Mouse (Mus musculus) liver, embryonic 11.5 days (tissue): ENCODE measurements around the gene Zbtb9. TPM values are rescaled to one million over a fixed set of nuclear protein-coding genes. Genes with fewer than 3 reads are reported as not detected.
"Not testable (repeated sequence)": the region's sequence is repeated elsewhere in the genome, so short reads cannot be mapped to it uniquely, and the experiment has no call there.

ENCODE experiments used
- ATAC-seq: fragments of 200-750 bp; cut with Nextera tagmentation; replicated peaks from 2 replicates; pipeline ENCODE4 v1.8.0; 2017; ENCODE audit warnings: moderate number of reproducible peaks, mild to moderate bottlenecking, moderate TSS enrichment, moderate library complexity; ENCODE audit not compliant: low FRiP score
- DNase-seq: peaks from one replicate; pipeline ENCODE4 v3.0.0-alpha.2; 2017; ENCODE audit warnings: low spot score
- H3K27ac ChIP-seq: fragments of 300-500 bp; sonication (generic); 2 replicates; pipeline ENCODE4 v1.5.1; 2014; ENCODE audit warnings: mild to moderate bottlenecking, low read depth, low read length, control low read depth
- H3K27me3 ChIP-seq: fragments of 300-500 bp; sonication (generic); replicated peaks from 2 replicates; pipeline ENCODE4 v1.6.1; 2014; ENCODE audit warnings: low read length, mixed read lengths; ENCODE audit not compliant: control insufficient read depth, insufficient read depth
- H3K36me3 ChIP-seq: fragments of 300-500 bp; sonication (generic); 2 replicates; pipeline ENCODE4 v1.6.1; 2014; ENCODE audit warnings: mild to moderate bottlenecking, low read length, moderate library complexity, mixed read lengths; ENCODE audit not compliant: control insufficient read depth, insufficient read depth
- H3K4me1 ChIP-seq: fragments of 300-500 bp; sonication (generic); replicated peaks from 2 replicates; pipeline ENCODE4 v1.6.1; 2014; ENCODE audit warnings: low read length, mixed read lengths; ENCODE audit not compliant: control insufficient read depth, insufficient read depth
- H3K4me2 ChIP-seq: fragments of 300-500 bp; sonication (generic); 2 replicates; pipeline ENCODE4 v1.6.1; 2014; ENCODE audit warnings: mild to moderate bottlenecking, control low read depth, moderate library complexity
- H3K4me3 ChIP-seq: fragments of 300-500 bp; sonication (generic); 2 replicates; pipeline ENCODE4 v1.5.1; 2014; ENCODE audit warnings: low read depth, low read length, control low read depth
- H3K9ac ChIP-seq: fragments of 300-500 bp; sonication (generic); 2 replicates; pipeline ENCODE4 v1.6.1; 2014; ENCODE audit warnings: low read depth, low read length, control low read depth
- H3K9me3 ChIP-seq: fragments of 300-500 bp; sonication (generic); 2 replicates; pipeline ENCODE4 v1.6.1; 2016; ENCODE audit warnings: low read length, inconsistent platforms, mixed read lengths; ENCODE audit not compliant: control insufficient read depth
- WGBS: fragments of 180-500 bp; shearing (Covaris S2); extraction: QIAGEN DNeasy Blood & Tissue Kit; methylation state at CpG from one replicate; pipeline ENCODE4 v1.1.7; 2014; 5-methylcytosine and 5-hydroxymethylcytosine counted together
- polyA plus RNA-seq: library from polyadenylated mRNA; unstranded; fragments of >200 nt; fragmentation: Nextera tagmentation; extraction: Ambion mirVana; gene quantifications from 2 replicates; pipeline ENCODE4 v1.2.1, GENCODE M21; 2014

The Zbtb9 gene
- polyA plus RNA-seq: 9.7 and 9.9 TPM in 2 replicates

DNA sequence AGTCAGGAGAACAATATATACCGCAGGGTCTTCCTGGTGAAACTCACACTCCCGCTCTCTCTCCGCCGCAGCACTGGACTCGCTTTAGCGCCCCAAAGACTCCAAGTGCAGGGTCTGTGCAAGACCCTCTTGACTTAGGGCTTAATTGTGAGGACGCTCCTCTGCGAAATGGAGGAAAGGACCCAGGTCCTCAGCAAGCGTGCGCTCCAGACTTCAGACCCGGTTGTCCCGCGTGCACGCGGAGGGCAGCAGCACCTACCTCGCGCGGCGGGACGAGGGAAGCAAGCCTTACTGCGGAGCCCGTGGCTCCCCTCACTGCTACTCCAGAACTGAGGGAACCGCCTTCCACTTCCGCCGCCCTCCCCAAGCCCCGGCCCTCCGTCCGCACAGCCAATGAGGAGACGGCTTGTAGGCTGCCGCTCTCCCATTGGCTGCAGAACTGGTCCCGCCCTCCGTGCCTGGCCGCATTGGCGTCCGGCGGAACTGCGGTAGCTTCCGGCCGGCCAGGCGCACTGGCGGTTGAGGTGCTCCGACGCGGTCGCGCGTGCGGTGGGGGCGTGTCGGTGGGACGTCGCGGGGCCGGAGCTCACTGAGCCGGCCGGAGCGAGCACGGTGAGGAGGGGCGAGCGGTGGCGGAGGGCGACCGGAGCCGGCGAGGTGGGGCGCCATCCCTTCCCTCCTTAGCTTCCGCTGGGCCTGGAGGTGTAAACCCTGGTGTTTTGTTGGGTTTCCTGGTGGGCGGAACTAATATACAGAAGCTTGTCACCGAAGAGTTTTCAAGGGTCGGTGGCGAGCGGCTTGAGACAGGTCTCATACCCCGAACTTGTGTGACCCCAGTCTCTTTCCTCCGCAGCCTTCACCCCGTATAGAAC lies at the start of gene Zbtb9:
Gene Zbtb9, plus strand, starts transcription at position 465 of the 872 bp plus-strand sequence.
- WGBS: under 1% methylated on average over 75 of the region's 75 CpGs
- H3K27ac ChIP-seq: peak within 1 kb of the TSS; percentile 77
- peaks cover 18% of the 10 kb centered on the region for H3K36me3 ChIP-seq
- no peaks in the 10 kb centered on the region for H3K27me3 ChIP-seq
- H3K4me2 ChIP-seq: peak within 1 kb of the TSS; percentile 96
- peak within 1 kb of the TSS; percentile 88 for H3K9ac ChIP-seq
- ATAC-seq (peak; percentile 99), DNase-seq (peak; percentile 94)
- peaks cover 18% of the 10 kb centered on the region for H3K4me1 ChIP-seq
- no peaks in the 10 kb centered on the region for H3K9me3 ChIP-seq
- H3K4me3 ChIP-seq: peak within 1 kb of the TSS; percentile 72

DNA sequence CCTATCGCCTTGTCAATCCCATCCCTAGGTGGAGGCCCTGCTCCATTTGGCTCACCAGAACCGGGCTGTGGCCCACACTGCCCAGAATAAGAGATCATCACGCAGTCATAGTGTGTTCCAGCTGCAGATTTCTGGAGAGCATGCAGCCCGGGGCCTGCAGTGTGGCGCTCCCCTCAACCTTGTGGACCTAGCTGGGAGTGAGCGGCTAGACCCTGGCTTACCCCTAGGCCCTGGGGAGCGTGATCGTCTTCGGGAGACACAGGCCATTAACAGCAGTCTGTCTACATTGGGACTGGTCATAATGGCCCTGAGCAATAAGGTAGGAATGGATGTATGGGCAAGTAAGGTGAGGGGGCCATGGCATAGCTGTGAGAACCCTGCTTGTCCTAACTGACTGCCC lies 47.6 kb upstream of the Zbtb9 start:
- not testable (repeated sequence) for H3K9ac ChIP-seq, H3K4me3 ChIP-seq, DNase-seq, ATAC-seq, H3K4me1 ChIP-seq, H3K9me3 ChIP-seq, H3K27me3 ChIP-seq, H3K27ac ChIP-seq, H3K4me2 ChIP-seq
- peaks cover 27% of the 10 kb centered on the region for H3K36me3 ChIP-seq
- WGBS: 95% methylated on average over 9 of the region's 9 CpGs

DNA sequence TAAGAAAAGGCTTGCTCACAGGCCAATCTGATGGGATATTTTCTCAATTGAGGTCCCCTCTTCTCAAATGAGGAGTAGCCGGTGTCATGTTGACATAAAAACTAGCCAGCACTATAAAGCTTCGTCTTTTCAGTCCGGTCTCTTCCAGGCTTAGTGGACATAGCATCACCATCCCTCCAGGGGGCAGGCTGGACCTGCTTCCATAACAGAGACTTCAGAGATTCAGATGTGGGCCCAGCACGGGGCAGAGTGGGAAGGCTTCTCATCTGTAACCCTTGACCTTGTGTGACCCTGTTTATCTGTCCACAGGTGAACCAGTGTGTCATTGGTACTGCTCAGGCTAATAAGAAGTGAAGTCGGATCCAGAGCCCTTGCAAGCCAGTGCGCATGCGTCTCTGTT lies 41.2 kb upstream of the Zbtb9 start:
- H3K4me2 ChIP-seq, H3K27ac ChIP-seq, ATAC-seq, H3K9ac ChIP-seq, H3K4me3 ChIP-seq, H3K27me3 ChIP-seq, H3K9me3 ChIP-seq: not testable (repeated sequence)
- DNase-seq: peak; percentile 37
- WGBS: 70% methylated on average over 7 of the region's 7 CpGs
- peaks cover 13% of the 10 kb centered on the region for H3K4me1 ChIP-seq
- H3K36me3 ChIP-seq: peaks cover 31% of the 10 kb centered on the region

DNA sequence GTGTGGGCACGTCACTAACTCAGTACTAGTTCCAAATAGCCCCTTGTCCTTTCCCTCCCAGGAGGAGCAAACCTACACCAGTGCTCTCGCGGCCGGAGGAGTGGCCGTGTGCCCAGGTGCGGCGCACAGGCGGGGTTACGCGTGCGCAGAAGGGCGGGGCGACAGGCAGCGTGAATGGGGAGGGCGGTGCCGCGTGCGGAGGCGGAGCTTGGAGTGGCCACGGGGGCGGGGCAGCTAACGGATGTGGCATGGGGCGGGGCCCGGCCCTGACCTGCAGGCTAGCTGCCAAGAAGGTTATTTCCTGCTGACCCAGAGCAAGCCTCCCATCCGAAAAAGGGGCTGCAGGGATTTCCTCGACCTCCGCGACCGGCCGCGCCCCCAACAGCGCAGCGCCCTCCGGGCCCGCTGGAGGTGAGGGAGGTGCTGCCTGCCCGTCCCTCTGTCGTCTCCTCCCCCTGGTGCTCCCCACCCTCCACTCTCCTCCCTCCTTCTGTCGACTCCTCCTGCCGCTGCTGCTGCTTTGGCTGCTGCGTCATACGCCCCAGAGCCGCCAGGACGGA lies 40.0 kb upstream of the Zbtb9 start, which contains the start of gene Phf1:
Gene Phf1, plus strand, starts transcription at position 214 of the 560 bp plus-strand sequence.
- Histone ChIP-seq H3K36me3 (peaks cover 24% of the 10 kb centered on the region; the same call in 1 of the 2 replicates), H3K27me3 (no peaks in the 10 kb centered on the region)

DNA sequence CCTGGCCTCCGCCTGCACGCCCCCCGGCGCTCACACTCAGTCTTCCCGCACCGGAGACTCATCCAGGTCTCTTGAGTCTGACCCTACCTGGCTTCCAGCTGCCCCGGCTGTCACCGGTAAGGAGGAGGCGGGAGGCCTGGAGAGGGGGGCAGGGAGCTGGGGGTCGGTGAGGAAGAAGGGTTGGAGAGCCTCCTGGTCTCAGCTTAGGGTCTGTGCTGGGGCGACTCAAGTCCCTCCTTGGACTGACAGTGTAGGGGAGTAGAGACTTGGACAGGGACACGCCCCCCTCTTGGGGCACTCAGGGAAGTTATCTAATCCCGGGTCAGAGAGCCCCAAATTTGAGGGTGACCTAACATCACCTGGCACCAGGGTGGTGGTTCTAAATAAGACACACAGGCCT lies 39.5 kb upstream of the Zbtb9 start:
- H3K4me3 ChIP-seq: peak overlapping the region; percentile 74
- H3K27ac ChIP-seq: peak overlapping the region; percentile 68
- DNase-seq (no peak), ATAC-seq (peak; percentile 9; the same call in 1 of the 2 replicates)
- no peaks in the 10 kb centered on the region for H3K27me3 ChIP-seq
- H3K9ac ChIP-seq: peak overlapping the region; percentile 77
- H3K36me3 ChIP-seq: peaks cover 24% of the 10 kb centered on the region; the same call in 1 of the 2 replicates
- peak overlapping the region; percentile 100 for H3K4me2 ChIP-seq
- H3K4me1 ChIP-seq: peaks cover 22% of the 10 kb centered on the region
- no peaks in the 10 kb centered on the region for H3K9me3 ChIP-seq
- WGBS: 9% methylated on average over 13 of the region's 13 CpGs

More for the DNA sequence above, 40.0 kb upstream of the Zbtb9 start, which contains the start of gene Phf1:
- Histone ChIP-seq H3K4me3 (peak within 1 kb of the TSS; percentile 74), H3K4me1 (peaks cover 20% of the 10 kb centered on the region), H3K9me3 (no peaks in the 10 kb centered on the region), H3K27ac (peak within 1 kb of the TSS; percentile 68), H3K4me2 (peak within 1 kb of the TSS; percentile 100), H3K9ac (peak within 1 kb of the TSS; percentile 77)
- WGBS: 0% methylated on average over 41 of the region's 43 CpGs
- ATAC-seq: peak; percentile 90
- DNase-seq: peak; percentile 99

DNA sequence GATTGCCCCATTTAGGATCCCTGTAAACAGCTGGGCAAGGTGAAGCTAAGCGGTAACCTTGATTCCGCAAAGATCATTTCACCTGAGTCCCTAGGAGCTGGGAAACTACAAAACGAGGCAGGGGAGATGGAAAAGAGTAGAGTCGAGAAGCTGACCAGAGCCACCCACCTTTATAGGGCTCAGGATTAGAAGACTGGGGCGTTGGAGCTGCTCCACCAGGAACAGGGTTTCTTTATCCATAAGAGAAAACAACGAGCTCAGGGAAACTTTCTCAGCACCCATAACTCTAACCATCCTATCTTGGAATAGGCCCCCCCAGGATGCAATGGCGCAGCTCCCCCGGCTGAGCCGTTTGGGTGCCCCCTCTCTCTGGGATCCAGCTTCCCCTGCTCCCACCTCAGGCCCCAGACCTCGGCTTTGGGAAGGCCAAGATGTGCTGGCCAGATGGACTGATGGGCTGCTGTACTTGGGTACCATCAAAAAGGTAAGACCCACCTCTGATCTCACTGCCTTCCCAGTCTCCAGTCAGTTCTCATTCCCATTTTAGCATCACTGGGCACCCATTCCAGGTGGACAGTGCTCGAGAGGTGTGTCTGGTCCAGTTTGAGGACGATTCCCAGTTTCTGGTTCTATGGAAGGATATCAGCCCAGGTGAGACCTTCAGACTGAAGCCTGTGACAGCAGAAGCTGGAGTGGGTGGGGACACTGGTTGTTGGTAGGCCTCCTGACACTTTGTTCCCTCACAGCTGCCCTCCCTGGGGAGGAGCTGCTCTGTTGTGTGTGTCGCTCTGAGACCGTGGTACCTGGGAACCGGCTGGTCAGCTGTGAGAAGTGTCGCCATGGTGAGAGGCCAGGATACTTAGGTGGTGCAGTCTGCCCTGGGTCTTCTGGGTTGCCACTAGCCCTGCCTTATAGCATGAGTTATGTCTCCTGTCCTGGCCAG lies 38.8 kb upstream of the Zbtb9 start:
- ATAC-seq: no peak
- Histone ChIP-seq H3K4me1 (peaks cover 22% of the 10 kb centered on the region), H3K36me3 (peaks cover 19% of the 10 kb centered on the region; the same call in 1 of the 2 replicates), H3K4me2 (peak overlapping the region; percentile 100), H3K9me3 (no peaks in the 10 kb centered on the region), H3K27me3 (no peaks in the 10 kb centered on the region), H3K9ac (peak overlapping the region; percentile 77), H3K4me3 (peak overlapping the region; percentile 74), H3K27ac (no peak overlapping the region; the same call in 1 of the 2 replicates)
- DNase-seq: no peak
- 81% methylated on average over 16 of the region's 16 CpGs for WGBS

DNA sequence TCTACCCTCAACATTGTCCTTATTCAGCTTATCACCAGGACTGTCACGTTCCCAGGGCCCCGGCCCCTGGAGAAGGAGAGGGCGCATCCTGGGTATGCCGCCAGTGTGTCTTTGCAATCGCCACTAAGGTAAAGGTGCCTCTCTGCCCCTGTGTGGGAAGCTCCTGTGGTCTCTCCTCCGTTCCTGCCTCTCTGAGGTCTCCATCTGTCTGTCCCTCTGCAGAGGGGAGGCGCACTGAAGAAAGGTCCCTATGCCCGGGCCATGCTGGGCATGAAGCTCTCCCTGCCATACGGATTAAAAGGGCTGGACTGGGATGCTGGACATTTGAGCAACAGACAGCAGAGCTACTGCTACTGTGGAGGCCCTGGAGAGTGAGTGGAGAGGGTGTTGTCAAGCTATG lies 37.9 kb upstream of the Zbtb9 start:
- ATAC-seq: no peak
- no peak overlapping the region for H3K27ac ChIP-seq
- peaks cover 15% of the 10 kb centered on the region; the same call in 1 of the 2 replicates for H3K36me3 ChIP-seq
- no peak overlapping the region for H3K4me2 ChIP-seq
- H3K4me3 ChIP-seq: no peak overlapping the region
- no peaks in the 10 kb centered on the region for H3K27me3 ChIP-seq
- 90% methylated on average over 9 of the region's 9 CpGs for WGBS
- no peak overlapping the region for H3K9ac ChIP-seq
- no peak for DNase-seq
- H3K4me1 ChIP-seq: peaks cover 25% of the 10 kb centered on the region
- no peaks in the 10 kb centered on the region for H3K9me3 ChIP-seq

DNA sequence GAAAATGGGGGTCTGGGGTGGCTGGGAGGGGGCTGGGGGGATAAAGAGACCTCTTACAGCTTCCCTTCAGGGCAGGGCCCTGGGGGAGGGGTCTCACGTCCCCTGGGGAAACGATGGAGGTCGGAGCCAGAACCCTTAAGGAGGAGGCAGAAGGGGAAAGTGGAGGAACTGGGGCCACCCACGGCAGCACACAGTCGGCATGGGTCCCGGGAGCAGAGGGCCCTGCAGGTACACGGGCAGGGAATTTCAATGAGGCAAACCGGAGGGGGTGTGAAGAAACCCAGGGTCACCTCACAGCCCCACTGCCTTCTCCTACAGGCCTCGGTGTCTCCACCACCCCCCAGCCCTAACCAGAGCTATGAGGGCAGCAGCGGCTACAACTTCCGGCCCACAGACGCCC lies 36.5 kb upstream of the Zbtb9 start:
- Histone ChIP-seq H3K9ac (no peak overlapping the region), H3K27ac (no peak overlapping the region), H3K4me1 (peaks cover 33% of the 10 kb centered on the region), H3K9me3 (no peaks in the 10 kb centered on the region), H3K4me3 (no peak overlapping the region), H3K4me2 (no peak overlapping the region), H3K36me3 (peaks cover 15% of the 10 kb centered on the region; the same call in 1 of the 2 replicates), H3K27me3 (no peaks in the 10 kb centered on the region)
- 85% methylated on average over 12 of the region's 12 CpGs for WGBS
- ATAC-seq (no peak), DNase-seq (no peak)
